Mouse (Mus musculus) E14TG2a.4 (cell line): ENCODE results near the gene Gm20388.

Experiments
- CTCF ChIP-seq: conservative IDR thresholded peaks from 2 replicates; pipeline ENCODE4 v1.5.1; 2014; ENCODE audit warnings: low read length
- NANOG ChIP-seq: IDR thresholded peaks from 2 replicates; pipeline ENCODE4 v1.6.1; 2014; ENCODE audit warnings: borderline replicate concordance, low read length, mixed read lengths
- POU5F1 ChIP-seq: IDR thresholded peaks from 2 replicates; pipeline ENCODE4 v1.6.1; 2014; ENCODE audit warnings: low read length, borderline replicate concordance

GRCm38 (mm10) chr8:123993597-123993996, 4083.0 kb downstream of the Gm20388 start:
- TF ChIP-seq CTCF (no peak), NANOG (no peak), POU5F1 (no peak)
